Mouse (Mus musculus) E14TG2a.4 (cell line): ENCODE results near the gene Cgnl1.

Experiments used
- CTCF ChIP-seq: conservative IDR thresholded peaks from 2 replicates; pipeline ENCODE4 v1.5.1; 2014; ENCODE audit warnings: low read length
- POU5F1 ChIP-seq: IDR thresholded peaks from 2 replicates; pipeline ENCODE4 v1.6.1; 2014; ENCODE audit warnings: low read length, borderline replicate concordance

- TF ChIP-seq CTCF (no peak), POU5F1 (no peak)
Measured at GRCm38 (mm10) chr9:71696762-71697161, 74.6 kb downstream of the Cgnl1 start.
